Comparison of ENCODE assay signal across 1 mouse cellular context in the genomic region with DNA sequence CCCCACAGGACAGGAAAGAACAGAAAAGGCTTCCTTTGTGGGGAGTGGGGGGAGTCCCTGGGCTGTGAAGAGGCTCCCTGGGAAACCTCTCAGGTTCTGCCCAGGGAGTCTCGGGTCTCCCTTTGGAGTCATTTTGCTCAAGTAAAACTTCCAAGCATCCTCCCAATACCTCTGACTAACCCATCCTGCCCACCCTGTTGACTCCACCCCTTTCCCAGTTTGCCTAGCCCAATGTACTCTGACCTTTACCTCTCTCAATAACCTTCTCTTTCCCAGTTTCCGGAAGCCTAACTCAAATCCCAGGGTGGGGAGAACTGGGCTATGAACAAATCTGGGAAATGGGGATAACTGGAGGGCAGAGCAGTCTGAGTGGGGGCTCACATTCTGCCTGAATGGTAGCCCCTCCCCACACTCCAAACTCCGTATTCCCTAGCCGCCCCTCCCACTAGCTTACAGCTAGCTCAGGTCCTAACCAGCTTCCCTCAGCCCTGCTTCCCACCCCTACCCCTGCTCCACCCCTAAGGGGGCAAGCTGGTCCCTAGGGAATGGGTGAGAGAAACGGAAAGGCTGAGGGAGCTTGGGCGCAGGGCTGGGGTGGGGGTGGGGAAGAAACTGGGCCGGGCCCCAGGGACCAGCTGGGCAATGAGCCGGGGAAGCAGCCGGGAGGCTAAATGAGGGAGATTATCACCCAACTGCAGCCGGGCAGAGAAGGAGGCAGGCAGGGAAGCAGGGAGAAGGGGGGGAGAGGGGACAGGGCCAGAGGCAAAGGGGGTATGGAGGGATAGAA.
A peak's percentile ranks its signal among the peaks of the same experiment; 100 is the strongest.
TF ChIP-seq lines count a peak whose summit lies in the region.

No protein-coding gene starts in this region.

TF ChIP-seq in MEL, 35 proteins besides CTCF, POLR2A, EP300 and RAD21 (continued from another document):
- TF ChIP-seq POLR2AphosphoS2 (IDR thresholded peaks at IDR 0.05; ENCODE audit: low read length) (no peak), TBP (IDR thresholded peaks at IDR 0.05; ENCODE audit: low read depth, low read length) (no peak), CHD1 (IDR thresholded peaks at IDR 0.05; ENCODE audit: low read depth, low read length) (no peak), HCFC1 (IDR thresholded peaks at IDR 0.05; ENCODE audit: low read depth, low read length) (no peak), ETS1 (IDR thresholded peaks at IDR 0.05; ENCODE audit: low read depth, low read length) (peak; percentile 68), SMC3 (IDR thresholded peaks at IDR 0.05; ENCODE audit: low read depth, low read length) (no peak), ELF1 (IDR thresholded peaks at IDR 0.05; ENCODE audit: low read depth, low read length) (0 out of 2 replicates have a peak, but pooled peaks have one; percentile 4), E2F4 (IDR thresholded peaks at IDR 0.05; ENCODE audit: borderline replicate concordance, low read depth, low read length) (no peak), MYC (IDR thresholded peaks at IDR 0.05; ENCODE audit: low read depth, low read length) (no peak), USF1 (IDR thresholded peaks at IDR 0.05; ENCODE audit: low read depth, low read length) (no peak)
TF ChIP-seq in MEL: peak in this region for 5.
